Mouse (Mus musculus) hindbrain, embryonic 14.5 days (tissue): Measurements from ENCODE around the gene Hoxa5. TPM values are rescaled to one million over a fixed set of nuclear protein-coding genes. Genes with fewer than 3 reads are reported as not detected.
A peak's percentile ranks its signal among the peaks of the same experiment; 100 is the strongest.

Experiments
- microRNA counts: library from miRNA; unstranded; fragments of <30 nt; microRNA quantifications from one replicate; lab custom pipeline; 2016
- microRNA-seq: library from miRNA; unstranded; fragments of <30 nt; microRNA quantifications from one replicate; pipeline ENCODE4, GENCODE M21; 2016
- polyA plus RNA-seq: library from polyadenylated mRNA; unstranded; fragments of >200 nt; fragmentation: Nextera tagmentation; extraction: Ambion mirVana; gene quantifications from 2 replicates; pipeline ENCODE4 v1.2.1, GENCODE M21; 2014

The Hoxa5 gene
- polyA plus RNA-seq, 1 experiment from 2014 or later = 180 TPM

MicroRNAs within 50 kb of the gene (microRNA counts, 519-probe panel; counts per million panel counts)
- microRNA mmu-miR-196b (lab: Ali Mortazavi, UCI) = not detected

Small RNAs within 50 kb of the gene (microRNA-seq; reads per million reads assigned to microRNA genes)
- 41.3 reads per million, percentile 41 among the genes with 10 or more reads in this experiment for gene Mir196b

Other genes starting within 250 kb of the Hoxa5 start
- gene Skap2, start 192.0 kb downstream of the Hoxa5 start, polyA plus RNA-seq = 33.1 and 38.6 TPM in 2 replicates
- 2.6 and 3.0 TPM in 2 replicates for gene Hoxa1, start 46.3 kb downstream of the Hoxa5 start, polyA plus RNA-seq
- 27.6 and 35.1 TPM in 2 replicates for gene Hoxa2, start 39.8 kb downstream of the Hoxa5 start, polyA plus RNA-seq
- gene 5730596B20Rik, start 27.1 kb downstream of the Hoxa5 start, polyA plus RNA-seq = 4.1 and 5.0 TPM in 2 replicates
- 19.7 and 22.5 TPM in 2 replicates for gene Hoxa4, start 12.8 kb downstream of the Hoxa5 start, polyA plus RNA-seq
- 25.4 and 29.8 TPM in 2 replicates for gene Hoxa6, start 4.1 kb upstream of the Hoxa5 start, polyA plus RNA-seq
- 21.7 and 24.9 TPM in 2 replicates for gene Hoxa3, start 8.7 kb upstream of the Hoxa5 start, polyA plus RNA-seq
- not detected in 2 replicates for gene Gm28308, start 8.8 kb upstream of the Hoxa5 start, polyA plus RNA-seq
- 18.7 and 25.2 TPM in 2 replicates for gene Hoxa7, start 17.3 kb upstream of the Hoxa5 start, polyA plus RNA-seq
- 1.5 and 2.0 TPM in 2 replicates for gene Hoxa9, start 26.5 kb upstream of the Hoxa5 start, polyA plus RNA-seq
- gene Hoxa10, start 36.3 kb upstream of the Hoxa5 start, polyA plus RNA-seq = 0.37 TPM in 1 of 2 replicates, not detected in the other
- gene Hoxa11, start 41.2 kb upstream of the Hoxa5 start, polyA plus RNA-seq = not detected in 2 replicates
- gene Hoxa13, start 56.3 kb upstream of the Hoxa5 start, polyA plus RNA-seq = not detected in 2 replicates
- 3.4 and 4.1 TPM in 2 replicates for gene Evx1, start 108.9 kb upstream of the Hoxa5 start, polyA plus RNA-seq